Mouse (Mus musculus) urinary bladder, postnatal 4 days (tissue): ENCODE measurements around the gene Srrm2.

ENCODE experiments used
- DNase-seq, 2 experiments: peaks; one replicate each; pipeline ENCODE4 v3.0.0; 2021 to 2022; ENCODE audit warnings: low spot score in 2 of 2

Gene Srrm2

DNA sequence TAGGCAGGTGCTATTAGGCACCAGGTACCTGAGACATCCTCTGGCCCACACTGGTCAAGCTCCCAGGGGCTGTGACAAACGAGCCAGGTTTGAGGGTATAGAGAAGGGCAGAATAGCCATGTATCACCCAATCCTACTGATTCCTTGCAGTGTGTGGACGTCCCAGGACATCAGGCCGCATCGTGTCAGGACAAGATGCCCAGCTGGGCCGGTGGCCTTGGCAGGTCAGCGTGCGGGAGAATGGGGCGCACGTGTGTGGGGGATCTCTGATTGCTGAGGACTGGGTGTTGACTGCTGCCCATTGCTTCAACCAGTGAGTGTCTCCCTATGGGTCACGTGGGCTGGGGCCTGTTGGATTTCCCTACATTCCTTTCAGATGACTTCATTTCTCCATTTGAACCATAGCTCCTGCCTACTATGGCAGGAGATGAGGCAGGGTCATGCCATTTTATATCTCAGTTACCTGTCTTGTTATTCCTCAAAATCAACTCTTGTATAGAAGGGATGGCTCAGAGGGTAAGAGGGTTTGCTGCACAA is 64.0 kb downstream of the Srrm2 start:
- no peak for DNase-seq

DNA sequence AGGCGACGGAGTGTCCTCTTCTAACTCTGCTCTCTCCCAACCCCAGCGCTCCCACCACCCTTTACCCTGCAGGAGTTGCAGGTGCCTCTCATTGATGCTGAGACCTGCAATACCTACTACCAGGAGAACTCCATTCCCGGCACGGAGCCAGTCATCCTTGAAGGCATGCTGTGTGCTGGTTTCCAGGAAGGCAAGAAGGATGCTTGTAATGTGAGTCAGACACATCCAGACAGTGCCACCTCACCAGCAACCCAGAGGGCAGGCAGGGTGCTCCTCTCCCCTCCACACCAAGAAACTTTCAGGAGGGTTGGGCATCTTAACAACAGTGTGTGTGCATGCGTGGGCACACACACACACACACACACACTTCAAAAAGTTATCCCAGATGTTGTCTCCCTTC is 66.9 kb downstream of the Srrm2 start:
- no peak for DNase-seq

DNA sequence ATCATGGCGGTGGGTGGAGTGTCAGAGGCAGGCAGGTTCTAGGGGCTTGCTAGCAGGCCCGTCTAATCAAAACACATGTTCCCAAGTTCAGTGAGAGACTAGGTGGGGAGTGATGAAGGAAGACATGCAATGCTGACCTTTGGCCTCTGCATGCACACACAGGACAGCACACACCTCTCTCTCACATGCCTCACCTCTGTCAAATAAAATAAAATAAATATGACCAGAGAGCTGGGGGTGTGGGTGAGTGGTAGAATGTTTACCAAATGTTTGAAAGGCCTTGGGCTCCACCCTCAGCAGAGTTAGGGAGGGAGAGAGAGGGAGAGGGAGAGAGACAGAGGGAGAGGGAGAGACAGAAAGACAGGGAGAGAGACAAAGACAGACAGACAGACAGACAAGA is 67.6 kb downstream of the Srrm2 start:
- no peak for DNase-seq

DNA sequence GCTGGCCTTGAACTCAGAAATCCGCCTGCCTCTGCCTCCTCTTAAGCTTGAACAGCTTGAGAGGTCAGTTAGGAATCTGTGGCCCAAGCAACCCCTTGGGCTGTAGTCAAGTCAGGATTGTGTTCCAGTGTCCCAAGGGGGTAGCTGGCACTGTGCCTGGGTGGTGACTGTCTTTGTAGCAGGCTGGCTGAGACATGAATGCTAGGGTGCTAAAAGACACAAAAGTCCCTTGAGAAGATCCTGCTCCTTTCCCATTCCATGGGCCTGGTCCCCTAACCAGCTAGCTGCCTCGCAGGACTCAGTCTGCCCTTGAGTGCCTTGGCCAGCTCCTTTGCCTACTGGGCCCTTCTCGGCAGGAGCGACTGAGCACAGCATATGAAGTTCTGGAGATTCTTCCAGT is 72.6 kb downstream of the Srrm2 start:
- DNase-seq = no peak

DNA sequence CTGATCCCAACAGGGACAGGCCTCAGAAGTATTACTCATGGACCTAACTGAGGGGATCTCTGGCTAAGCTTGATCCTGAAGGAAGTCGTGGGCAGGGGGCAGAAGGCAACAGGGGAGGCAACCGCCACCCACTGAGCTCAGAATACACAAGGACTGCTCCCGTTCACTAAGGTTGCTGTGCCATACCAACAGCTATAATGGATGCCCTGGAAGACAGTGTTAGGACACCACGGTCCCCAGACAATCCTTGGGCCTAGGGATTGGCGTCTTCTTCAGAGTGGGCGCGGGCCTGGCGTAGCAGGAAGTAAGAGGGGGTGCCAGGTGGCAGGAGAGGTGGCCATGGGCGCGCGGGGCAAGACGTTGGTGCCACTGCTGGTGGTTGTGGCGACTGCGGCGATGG is 77.4 kb downstream of the Srrm2 start, which contains the start of gene Prss21:
Gene Prss21, plus strand, starts transcription at position 301 of the 400 bp plus-strand sequence.
- DNase-seq = no peak

DNA sequence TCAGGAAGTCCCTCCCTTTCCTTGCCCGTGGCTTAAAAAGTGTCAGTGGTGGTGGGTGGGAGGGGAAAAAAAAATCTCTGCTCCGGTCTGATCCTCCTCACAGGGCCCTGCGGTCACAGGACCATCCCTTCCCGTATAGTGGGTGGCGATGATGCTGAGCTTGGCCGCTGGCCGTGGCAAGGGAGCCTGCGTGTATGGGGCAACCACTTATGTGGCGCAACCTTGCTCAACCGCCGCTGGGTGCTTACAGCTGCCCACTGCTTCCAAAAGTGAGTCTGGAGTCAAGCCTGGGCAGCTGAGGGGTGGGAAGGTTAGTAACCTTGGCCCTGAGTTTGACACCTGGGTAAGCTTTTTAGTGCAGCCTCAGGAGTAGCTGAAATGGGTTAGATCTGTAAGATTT is 78.2 kb downstream of the Srrm2 start:
- no peak for DNase-seq
